Mouse (Mus musculus) intestine, postnatal 0 days (tissue): Measurements from ENCODE around the gene D1Pas1. TPM values are rescaled to one million over a fixed set of nuclear protein-coding genes. Genes with fewer than 3 reads are reported as not detected.

ENCODE experiments used
- ATAC-seq: fragments of 200-750 bp; cut with Nextera tagmentation; 2 replicates; pipeline ENCODE4 v1.8.0; 2017; ENCODE audit warnings: mild to moderate bottlenecking, moderate TSS enrichment, moderate library complexity
- H3K27ac ChIP-seq: fragments of 300-500 bp; sonication (generic); 2 replicates; pipeline ENCODE4 v1.5.1; 2014; ENCODE audit warnings: mild to moderate bottlenecking, low read depth, low read length, moderate library complexity
- H3K27me3 ChIP-seq: fragments of 300-500 bp; sonication (generic); replicated peaks from 2 replicates; pipeline ENCODE4 v1.6.1; 2014; ENCODE audit warnings: low read length, mixed read lengths; ENCODE audit not compliant: control insufficient read depth, insufficient read depth
- H3K36me3 ChIP-seq: fragments of 300-500 bp; sonication (generic); 2 replicates; pipeline ENCODE4 v1.6.1; 2014; ENCODE audit warnings: mild to moderate bottlenecking, moderate library complexity; ENCODE audit not compliant: control insufficient read depth, insufficient read depth
- H3K4me1 ChIP-seq: fragments of 300-500 bp; sonication (generic); replicated peaks from 2 replicates; pipeline ENCODE4 v1.6.1; 2014; ENCODE audit warnings: antibody characterized with exemption, low read length, mixed read lengths; ENCODE audit not compliant: control insufficient read depth, insufficient read depth
- H3K4me2 ChIP-seq: fragments of 300-500 bp; sonication (generic); replicated peaks from 2 replicates; pipeline ENCODE4 v1.6.1; 2014; ENCODE audit warnings: low read depth, mild to moderate bottlenecking, moderate library complexity
- H3K4me3 ChIP-seq: fragments of 300-500 bp; sonication (generic); 2 replicates; pipeline ENCODE4 v1.5.1; 2014; ENCODE audit warnings: low read depth, low read length
- H3K9ac ChIP-seq: fragments of 300-500 bp; sonication (generic); 2 replicates; pipeline ENCODE4 v1.6.1; 2014; ENCODE audit warnings: mild to moderate bottlenecking, low read depth, low read length
- H3K9me3 ChIP-seq: fragments of 300-500 bp; sonication (generic); 2 replicates; pipeline ENCODE4 v1.6.1; 2016; ENCODE audit warnings: mixed run types; ENCODE audit not compliant: control insufficient read depth
- CTCF ChIP-seq: sonication (generic); IDR thresholded peaks from 2 replicates; pipeline ENCODE4 v1.5.1; 2016; ENCODE audit warnings: low read depth, mild to moderate bottlenecking, control low read depth, antibody characterized with exemption, moderate library complexity
- WGBS: fragments of 180-500 bp; shearing (Covaris S2); extraction: QIAGEN DNeasy Blood & Tissue Kit; methylation state at CpG from one replicate; pipeline ENCODE4 v1.1.7; 2014; 5-methylcytosine and 5-hydroxymethylcytosine counted together
- polyA plus RNA-seq: library from polyadenylated mRNA; unstranded; fragments of >200 nt; fragmentation: Nextera tagmentation; extraction: Ambion mirVana; gene quantifications from 2 replicates; pipeline ENCODE4 v1.2.1, GENCODE M21; 2015

Gene D1Pas1
- polyA plus RNA-seq, 1 experiment from 2014 or later, result not detected

GRCm38 (mm10) chr1:186997596-186998304 is 30.5 kb downstream of the D1Pas1 start:
- no peak for ATAC-seq
- Histone ChIP-seq H3K4me2 (no peak overlapping the region), H3K27me3 (no peaks in the 10 kb centered on the region), H3K4me3 (no peak overlapping the region), H3K9me3 (no peaks in the 10 kb centered on the region), H3K36me3 (no peaks in the 10 kb centered on the region), H3K9ac (no peak overlapping the region), H3K27ac (no peak overlapping the region), H3K4me1 (no peaks in the 10 kb centered on the region)
- WGBS, result 90% methylated on average over 21 of the region's 21 CpGs
- no peak for TF ChIP-seq CTCF

GRCm38 (mm10) chr1:187003441-187003861 is 36.2 kb downstream of the D1Pas1 start:
- 72% methylated on average over 7 of the region's 7 CpGs for WGBS
- ATAC-seq, result no peak

GRCm38 (mm10) chr1:187004306-187004705 is 37.1 kb downstream of the D1Pas1 start:
- ATAC-seq, result peak; percentile 47; the same call in 1 of the 2 replicates
- no peak for TF ChIP-seq CTCF
- Histone ChIP-seq H3K4me3 (no peak overlapping the region), H3K4me2 (no peak overlapping the region), H3K4me1 (0 out of 2 replicates have a peak, but pooled peaks cover 3% of the 10 kb centered on the region), H3K27me3 (no peaks in the 10 kb centered on the region), H3K27ac (no peak overlapping the region), H3K9me3 (no peaks in the 10 kb centered on the region), H3K9ac (no peak overlapping the region), H3K36me3 (no peaks in the 10 kb centered on the region)
- WGBS, result 86% methylated on average over 1 of the region's 1 CpGs

More at GRCm38 (mm10) chr1:187003441-187003861, 36.2 kb downstream of the D1Pas1 start:
- no peak for TF ChIP-seq CTCF
- no peak overlapping the region for H3K27ac ChIP-seq
- no peaks in the 10 kb centered on the region for H3K36me3 ChIP-seq
- 0 out of 2 replicates have a peak, but pooled peaks cover 3% of the 10 kb centered on the region for H3K4me1 ChIP-seq
- no peaks in the 10 kb centered on the region for H3K9me3 ChIP-seq
- H3K27me3 ChIP-seq, result no peaks in the 10 kb centered on the region
- no peak overlapping the region for H3K4me2 ChIP-seq
- no peak overlapping the region for H3K9ac ChIP-seq
- H3K4me3 ChIP-seq, result no peak overlapping the region

GRCm38 (mm10) chr1:187006227-187006925 is 39.2 kb downstream of the D1Pas1 start:
- WGBS, result 90% methylated on average over 14 of the region's 14 CpGs

GRCm38 (mm10) chr1:187008236-187008635 is 41.0 kb downstream of the D1Pas1 start:
- no peak for ATAC-seq
- 0 out of 2 replicates have a peak, but pooled peaks cover 3% of the 10 kb centered on the region for H3K4me1 ChIP-seq
- 92% methylated on average over 7 of the region's 7 CpGs for WGBS

More at GRCm38 (mm10) chr1:187006227-187006925, 39.2 kb downstream of the D1Pas1 start:
- no peak overlapping the region for H3K4me3 ChIP-seq
- H3K4me2 ChIP-seq, result no peak overlapping the region
- no peak for TF ChIP-seq CTCF
- H3K4me1 ChIP-seq, result 0 out of 2 replicates have a peak, but pooled peaks cover 3% of the 10 kb centered on the region
- H3K27me3 ChIP-seq, result no peaks in the 10 kb centered on the region
- no peaks in the 10 kb centered on the region for H3K9me3 ChIP-seq
- H3K36me3 ChIP-seq, result no peaks in the 10 kb centered on the region
- H3K27ac ChIP-seq, result no peak overlapping the region
- no peak overlapping the region for H3K9ac ChIP-seq
- no peak for ATAC-seq

GRCm38 (mm10) chr1:187010071-187010470 is 42.9 kb downstream of the D1Pas1 start:
- H3K27me3 ChIP-seq, result no peaks in the 10 kb centered on the region
- H3K27ac ChIP-seq, result no peak overlapping the region
- H3K4me3 ChIP-seq, result no peak overlapping the region
- H3K36me3 ChIP-seq, result no peaks in the 10 kb centered on the region
- no peak overlapping the region for H3K9ac ChIP-seq
- no peak for TF ChIP-seq CTCF
- H3K4me1 ChIP-seq, result no peaks in the 10 kb centered on the region
- H3K4me2 ChIP-seq, result no peak overlapping the region
- 83% methylated on average over 11 of the region's 11 CpGs for WGBS
- no peak for ATAC-seq
- H3K9me3 ChIP-seq, result no peaks in the 10 kb centered on the region

More at GRCm38 (mm10) chr1:187008236-187008635, 41.0 kb downstream of the D1Pas1 start:
- no peak overlapping the region for H3K4me2 ChIP-seq
- H3K36me3 ChIP-seq, result no peaks in the 10 kb centered on the region
- no peaks in the 10 kb centered on the region for H3K27me3 ChIP-seq
- H3K9ac ChIP-seq, result no peak overlapping the region
- H3K4me3 ChIP-seq, result no peak overlapping the region
- H3K9me3 ChIP-seq, result no peaks in the 10 kb centered on the region
- TF ChIP-seq CTCF, result no peak
- no peak overlapping the region for H3K27ac ChIP-seq
